Mouse (Mus musculus): Measurements from ENCODE around the gene Glcci1. TPM values are rescaled to one million over a fixed set of nuclear protein-coding genes. Genes with fewer than 3 reads are reported as not detected.

Glcci1 gene
- total RNA-seq (2021): 10 to 100 TPM; 29.3 to 36.4 TPM
- long read RNA-seq, partial matches to known transcripts: 0 of 3 reads
- long read RNA-seq, other reads (novel, unspliced or antisense): 3 of 3 reads

DNA sequence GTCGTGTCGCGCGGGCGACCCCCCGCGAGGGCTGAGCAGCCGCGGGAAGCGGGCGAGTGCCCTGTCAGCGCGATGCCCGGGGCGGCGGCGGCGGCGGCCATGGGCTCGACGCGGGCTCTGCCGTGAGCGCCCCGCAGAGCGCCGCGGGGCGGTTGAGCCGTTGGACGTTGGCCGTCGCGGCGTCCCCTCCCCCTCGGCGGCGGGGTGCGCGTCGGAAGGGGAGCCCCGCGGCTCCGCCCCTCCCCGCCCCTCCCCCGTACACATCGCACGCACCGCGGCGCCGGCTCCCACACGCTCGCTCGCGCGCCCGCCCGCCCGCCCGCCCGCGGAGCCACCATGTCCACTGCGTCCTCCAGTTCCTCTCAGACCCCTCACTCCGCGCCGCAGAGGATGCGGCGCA is at the start of gene Glcci1:
TSS of gene Glcci1 (plus strand) at position 50 of the 400 bp plus-strand sequence.
- peak in 1 of 2 experiments; percentile 84 for DNase-seq (ENCODE audit: low spot score in 2 of 2)

GRCm38 (mm10) chr6:8462447-8462846 is 47.0 kb upstream of the Glcci1 start:
- DNase-seq (ENCODE audit: low spot score in 2 of 2): no peak

- DNase-seq (ENCODE audit: low spot score in 2 of 2): no peak
These were observed 44.0 kb upstream of the Glcci1 start for GRCm38 (mm10) chr6:8465388-8465787.

DNA sequence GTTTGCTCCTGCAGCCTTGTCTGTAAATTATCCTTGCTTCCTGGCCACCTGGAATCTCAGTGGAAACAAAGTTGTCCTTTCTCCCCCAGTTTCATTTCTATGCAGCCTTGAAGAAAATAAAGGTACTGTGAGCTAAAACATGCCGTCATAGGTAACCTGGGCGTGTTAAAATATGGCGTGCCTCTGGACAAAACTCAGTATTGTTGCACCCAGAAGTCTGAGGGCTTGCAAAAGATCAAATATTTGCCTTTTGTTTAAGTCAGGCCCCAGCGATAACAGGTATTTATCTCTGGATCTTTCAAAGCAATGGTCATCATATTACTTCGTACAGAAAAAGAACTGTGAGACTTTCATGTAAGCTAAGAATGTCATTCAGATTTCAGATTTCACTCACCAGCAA is 43.4 kb upstream of the Glcci1 start:
- no peak for DNase-seq (ENCODE audit: low spot score in 2 of 2)

- no peak for DNase-seq (ENCODE audit: low spot score in 2 of 2)
These were observed 41.6 kb upstream of the Glcci1 start for GRCm38 (mm10) chr6:8467667-8468337.

GRCm38 (mm10) chr6:8469918-8470317 is 39.5 kb upstream of the Glcci1 start:
- no peak for DNase-seq (ENCODE audit: low spot score in 2 of 2)

DNA sequence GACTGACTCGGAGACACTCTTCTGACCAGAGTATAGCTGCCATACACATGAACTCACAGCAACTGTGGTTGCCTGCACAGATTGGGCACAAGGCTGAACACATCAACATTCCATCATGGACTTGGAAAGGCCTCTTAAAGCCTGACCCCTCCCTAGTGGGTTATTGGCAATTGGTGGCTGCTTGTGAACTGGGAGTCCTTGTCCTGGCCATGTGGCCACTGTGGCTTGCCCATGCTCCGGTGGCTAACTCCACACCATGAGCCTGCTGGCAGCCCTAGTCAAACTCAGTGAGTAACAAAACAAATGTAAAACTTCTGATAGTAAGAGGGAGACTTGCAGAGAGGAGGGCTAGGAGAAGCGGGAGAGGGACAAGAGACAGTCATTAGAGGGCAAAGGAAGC is 37.3 kb upstream of the Glcci1 start:
- DNase-seq (ENCODE audit: low spot score in 2 of 2): no peak

GRCm38 (mm10) chr6:8472915-8473314 is 36.5 kb upstream of the Glcci1 start:
- DNase-seq (ENCODE audit: low spot score in 2 of 2): no peak

DNA sequence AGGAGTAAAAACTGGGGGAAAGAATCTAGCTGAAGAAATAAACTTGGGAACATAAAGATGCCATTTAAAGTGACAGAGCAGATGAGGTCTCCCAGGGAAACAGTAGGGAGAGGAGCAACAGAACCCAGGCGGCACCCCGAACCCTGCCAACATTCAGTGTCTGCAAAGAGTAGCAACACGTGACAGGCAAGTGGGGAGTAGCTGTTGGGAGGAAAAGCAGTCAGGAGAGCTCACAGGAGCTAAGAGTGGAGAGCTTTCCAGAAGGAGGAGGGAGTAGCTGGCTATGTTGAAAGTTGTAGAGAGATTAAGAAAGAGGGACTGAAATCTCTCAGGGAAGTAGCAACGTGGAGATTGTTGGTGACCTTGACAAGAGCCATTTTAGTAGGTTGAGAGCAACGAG is 35.9 kb upstream of the Glcci1 start:
- DNase-seq (ENCODE audit: low spot score in 2 of 2): peak in 1 of 2 experiments; percentile 18

- no peak for DNase-seq (ENCODE audit: low spot score in 2 of 2)
These were observed 35.1 kb upstream of the Glcci1 start for GRCm38 (mm10) chr6:8474316-8474715.

DNA sequence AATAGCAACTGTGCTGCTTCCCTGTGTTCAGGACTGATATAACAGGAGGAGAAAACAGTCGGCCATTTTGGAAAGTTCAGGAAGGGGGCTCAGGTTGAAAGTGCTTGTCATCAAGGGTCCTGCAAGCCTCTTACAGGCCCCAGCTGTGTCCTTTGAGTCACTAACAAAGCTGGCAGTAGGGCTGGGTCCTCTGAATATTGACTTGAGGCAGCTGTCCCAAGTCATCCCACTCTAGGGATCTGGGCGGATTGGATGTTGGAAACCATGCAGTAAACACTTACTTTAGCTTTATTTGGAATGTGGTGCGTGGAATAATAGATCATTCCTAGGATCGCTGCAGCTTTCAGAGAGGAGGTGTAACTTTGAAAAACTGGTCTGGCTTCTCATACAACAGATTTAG is 34.6 kb upstream of the Glcci1 start:
- DNase-seq (ENCODE audit: low spot score in 2 of 2): no peak

DNA sequence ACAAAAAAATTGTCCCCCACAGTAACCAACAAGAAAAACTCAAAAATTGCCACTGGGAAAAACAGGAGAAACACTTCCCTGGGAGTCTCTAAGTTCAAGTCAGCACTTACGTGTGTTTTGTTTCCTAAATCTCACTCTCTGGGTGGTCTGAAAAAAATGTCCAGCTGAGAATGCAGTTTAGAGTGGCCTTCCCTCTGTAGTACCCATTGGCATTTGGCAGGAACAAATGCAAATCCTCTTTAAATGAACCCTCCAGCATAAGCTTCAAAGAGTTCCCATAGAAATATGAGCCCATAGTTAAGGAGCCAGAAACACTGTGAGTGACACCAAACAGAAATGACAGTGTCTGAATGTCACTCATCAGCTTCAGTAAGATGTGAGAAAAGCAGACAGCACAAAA is 30.2 kb upstream of the Glcci1 start:
- DNase-seq (ENCODE audit: low spot score in 2 of 2): no peak

- no peak for DNase-seq (ENCODE audit: low spot score in 2 of 2)
These were observed 24.7 kb upstream of the Glcci1 start for GRCm38 (mm10) chr6:8484437-8485275.

DNA sequence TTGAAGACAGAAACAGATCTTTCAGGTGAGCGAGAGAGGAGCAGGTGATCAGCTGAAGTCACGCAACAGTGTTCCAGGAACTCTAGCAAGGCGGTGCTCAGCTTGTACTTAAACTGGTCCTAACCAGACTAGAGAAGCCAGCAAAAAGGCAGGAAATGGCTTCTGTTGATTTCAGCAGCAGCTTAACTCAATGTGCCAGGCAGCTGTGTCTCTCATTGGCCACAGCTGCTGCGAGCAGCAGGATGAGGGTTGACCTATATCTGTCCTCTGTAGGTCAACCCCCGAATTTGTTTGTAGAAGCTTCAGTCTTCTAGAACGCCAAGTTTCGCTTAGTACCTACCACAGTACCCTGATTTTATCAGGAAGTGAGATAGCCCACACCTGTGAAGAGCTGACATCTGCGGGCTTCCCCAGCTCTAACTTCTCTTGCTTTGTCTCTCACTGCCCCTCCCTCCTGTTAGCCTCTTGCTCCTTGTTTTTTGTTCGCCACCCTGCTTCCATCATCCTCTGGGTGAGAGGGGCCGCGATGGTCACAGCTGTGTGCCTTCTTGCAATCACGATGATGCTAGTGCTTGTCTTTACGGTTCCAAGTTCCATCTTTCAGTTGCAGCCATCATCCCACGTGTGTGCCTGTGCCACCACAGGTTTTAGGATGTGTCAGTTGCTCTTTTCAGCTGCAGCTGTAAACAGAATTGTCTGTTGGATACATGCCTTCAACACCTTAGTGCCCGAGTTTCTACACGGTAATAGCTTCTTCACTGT is 23.8 kb upstream of the Glcci1 start:
- DNase-seq (ENCODE audit: low spot score in 2 of 2): no peak

- no peak for DNase-seq (ENCODE audit: low spot score in 2 of 2)
These were observed 22.9 kb upstream of the Glcci1 start for GRCm38 (mm10) chr6:8486391-8487043.

DNA sequence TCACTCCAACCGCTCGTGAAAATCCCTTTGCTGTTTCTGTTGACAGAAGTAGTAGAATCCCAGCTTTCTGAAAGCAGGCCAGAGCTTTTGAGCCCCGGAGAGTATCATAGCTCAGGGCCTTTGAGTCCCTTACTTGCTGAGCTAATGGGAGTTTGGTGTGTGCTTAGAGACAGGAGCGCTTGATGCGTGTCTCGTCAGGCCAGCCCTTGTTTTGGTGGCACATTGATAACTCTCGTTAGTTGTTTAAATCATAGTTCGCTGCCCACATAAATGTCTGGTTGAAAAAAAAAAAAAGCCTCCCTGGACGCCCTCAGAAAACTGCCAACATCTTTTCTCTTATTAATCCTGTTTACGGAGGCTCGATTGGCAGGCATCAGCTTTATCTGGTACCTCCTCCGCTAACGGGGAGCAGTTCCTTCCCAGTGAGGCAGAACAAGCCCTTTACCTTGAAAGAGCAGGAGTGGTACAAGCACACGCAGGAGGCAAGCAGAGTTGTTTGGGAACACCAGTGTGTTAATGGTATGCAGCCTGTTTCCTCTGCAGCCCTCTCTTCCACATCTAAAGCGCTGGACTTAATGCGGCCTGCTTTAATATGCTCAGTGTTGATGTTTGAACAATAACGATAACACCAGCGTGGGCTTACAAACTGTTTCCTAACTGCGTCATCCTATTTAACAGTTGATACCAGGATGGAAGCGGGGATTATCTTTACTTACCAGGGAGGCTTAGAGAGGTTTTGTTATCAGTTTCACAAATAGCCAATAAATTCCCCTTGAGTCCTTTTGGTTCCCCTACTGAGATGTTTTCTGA is 22.2 kb upstream of the Glcci1 start:
- peak in 1 of 2 experiments; percentile 10 for DNase-seq (ENCODE audit: low spot score in 2 of 2)

DNA sequence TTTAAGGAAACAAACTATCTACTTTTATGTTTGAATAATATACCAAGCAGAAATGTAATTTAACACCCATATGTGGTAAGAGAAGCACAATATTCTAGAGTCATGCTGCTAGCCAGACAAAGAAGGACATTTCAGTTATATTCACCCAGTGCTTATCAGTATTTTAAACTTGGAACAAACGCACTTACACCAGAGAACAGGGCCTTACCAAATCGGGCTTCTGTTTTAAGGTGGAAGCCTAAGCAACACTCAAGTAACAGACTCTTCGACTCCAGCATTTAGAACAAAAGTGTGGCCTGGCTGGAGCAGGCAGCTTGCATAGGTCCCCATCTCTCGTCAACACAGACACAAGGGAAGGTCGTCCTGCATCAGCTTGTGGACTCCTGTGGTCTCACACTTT is 21.2 kb upstream of the Glcci1 start:
- DNase-seq (ENCODE audit: low spot score in 2 of 2): no peak

- DNase-seq (ENCODE audit: low spot score in 2 of 2): no peak
These were observed 20.1 kb upstream of the Glcci1 start for GRCm38 (mm10) chr6:8489266-8489665.

DNA sequence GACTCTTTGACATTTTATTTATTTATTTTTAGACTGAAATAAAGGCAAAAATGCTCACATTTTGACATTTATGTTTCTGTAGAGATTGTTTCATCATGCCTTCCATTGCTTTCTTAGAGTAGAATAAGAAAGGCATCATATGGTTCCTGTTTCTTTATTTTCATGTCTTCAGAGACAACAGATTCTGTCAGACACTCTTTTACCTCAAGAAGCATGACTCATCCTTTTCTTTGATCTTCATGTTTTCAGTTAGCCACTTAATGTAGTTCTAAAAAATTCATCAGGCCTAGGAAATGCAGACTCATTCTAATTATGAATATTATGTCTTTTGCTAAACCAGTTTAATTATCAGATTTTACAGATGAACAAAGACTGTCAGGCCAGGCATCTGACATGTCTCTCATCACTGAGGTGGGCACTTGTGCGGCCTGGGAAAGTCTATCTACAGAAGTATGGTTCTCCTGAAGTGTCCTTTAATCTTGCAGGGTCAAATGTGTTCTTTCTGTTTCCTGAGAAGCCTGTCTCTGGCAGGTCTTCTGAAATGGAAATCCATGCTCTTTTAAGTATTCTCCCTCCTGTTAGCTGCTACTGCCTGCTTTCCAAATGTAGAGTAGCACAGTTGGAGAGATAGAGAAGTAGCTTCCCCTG is 19.3 kb upstream of the Glcci1 start:
- no peak for DNase-seq (ENCODE audit: low spot score in 2 of 2)

DNA sequence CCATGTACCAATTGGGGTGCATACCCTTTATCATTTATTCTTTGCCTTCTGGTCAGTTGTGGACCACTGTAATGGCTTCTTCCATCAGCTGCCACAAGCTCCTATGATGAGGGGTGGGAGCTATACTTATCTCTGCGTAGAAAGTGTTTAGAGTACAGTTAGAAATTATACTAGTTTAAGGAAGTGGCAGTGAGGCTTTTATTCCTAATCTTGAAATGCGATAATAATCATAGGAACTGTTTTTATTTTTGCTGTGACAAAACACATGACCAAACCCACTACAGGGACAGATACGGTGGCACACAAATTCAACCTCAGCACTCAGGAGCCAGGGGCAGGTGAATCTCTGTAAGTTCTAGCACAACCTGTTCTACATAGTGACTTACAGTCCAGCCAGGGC is 17.2 kb upstream of the Glcci1 start:
- DNase-seq (ENCODE audit: low spot score in 2 of 2): no peak

Measured in layer of hippocampus, postnatal 10 days (tissue).